Mouse (Mus musculus): ENCODE measurements around the gene St8sia1.

Gene St8sia1

GRCm38 (mm10) chr6:142788042-142788987, 175.9 kb downstream of the St8sia1 start:
- no peak for DNase-seq (ENCODE audit: low spot score in 2 of 2)

- DNase-seq (ENCODE audit: low spot score in 2 of 2): no peak
These were observed 178.1 kb downstream of the St8sia1 start for GRCm38 (mm10) chr6:142786106-142786505.

GRCm38 (mm10) chr6:142785343-142785742, 178.9 kb downstream of the St8sia1 start:
- no peak for DNase-seq (ENCODE audit: low spot score in 2 of 2)

GRCm38 (mm10) chr6:142781286-142781685, 183.0 kb downstream of the St8sia1 start:
- no peak for DNase-seq (ENCODE audit: low spot score in 2 of 2)

GRCm38 (mm10) chr6:142780574-142781033, 183.6 kb downstream of the St8sia1 start:
- DNase-seq (ENCODE audit: low spot score in 2 of 2): no peak

- DNase-seq (ENCODE audit: low spot score in 2 of 2): no peak
These were observed 184.3 kb downstream of the St8sia1 start for GRCm38 (mm10) chr6:142779812-142780573.

- DNase-seq (ENCODE audit: low spot score in 2 of 2): peak in 1 of 2 experiments; percentile 55
These were observed 185.0 kb downstream of the St8sia1 start for GRCm38 (mm10) chr6:142779045-142779811.

- DNase-seq (ENCODE audit: low spot score in 2 of 2): no peak
These were observed 187.3 kb downstream of the St8sia1 start for GRCm38 (mm10) chr6:142776935-142777334.

- DNase-seq (ENCODE audit: low spot score in 2 of 2): no peak
These were observed 190.7 kb downstream of the St8sia1 start for GRCm38 (mm10) chr6:142773566-142773965.

GRCm38 (mm10) chr6:142771643-142772042, 192.6 kb downstream of the St8sia1 start:
- DNase-seq (ENCODE audit: low spot score in 2 of 2): no peak

All from frontal cortex, postnatal 10 days (tissue).